Mouse (Mus musculus) liver, embryonic 14.5 days (tissue): ENCODE data around the gene Prss36.
A peak's percentile ranks its signal among the peaks of the same experiment; 100 is the strongest.

Experiments used
- CTCF ChIP-seq: IDR thresholded peaks from 2 replicates; pipeline ENCODE4 v1.5.1; 2016; ENCODE audit warnings: antibody characterized with exemption, low read depth, control low read depth
- EP300 ChIP-seq: IDR thresholded peaks from 2 replicates; pipeline ENCODE4 v1.6.1; 2016; ENCODE audit warnings: antibody characterized with exemption, low read depth

GRCm38 (mm10) chr7:127896384-127896783, 50.1 kb downstream of the Prss36 start:
- TF ChIP-seq EP300 (no peak), CTCF (peak; percentile 94)
